Mouse (Mus musculus) neural tube, embryonic 12.5 days (tissue): Measurements from ENCODE around the gene Crtc3. TPM values are rescaled to one million over a fixed set of nuclear protein-coding genes. Genes with fewer than 3 reads are reported as not detected.

Experiments
- ATAC-seq: fragments of 200-750 bp; cut with Nextera tagmentation; 2 replicates; pipeline ENCODE4 v1.8.0; 2017; ENCODE audit warnings: low read depth, mild to moderate bottlenecking, moderate TSS enrichment, moderate library complexity; ENCODE audit not compliant: low FRiP score
- H3K27ac ChIP-seq: fragments of 300-500 bp; sonication (generic); 2 replicates; pipeline ENCODE4 v1.5.1; 2016
- H3K27me3 ChIP-seq: fragments of 300-500 bp; sonication (generic); replicated peaks from 2 replicates; pipeline ENCODE4 v1.6.1; 2016; ENCODE audit warnings: mild to moderate bottlenecking
- H3K36me3 ChIP-seq: fragments of 300-500 bp; sonication (generic); 2 replicates; pipeline ENCODE4 v1.6.1; 2016; ENCODE audit warnings: mild to moderate bottlenecking
- H3K4me1 ChIP-seq: fragments of 300-500 bp; sonication (generic); 2 replicates; pipeline ENCODE4 v1.6.1; 2016
- H3K4me2 ChIP-seq: fragments of 300-500 bp; sonication (generic); replicated peaks from 2 replicates; pipeline ENCODE4 v1.6.1; 2016; ENCODE audit warnings: mild to moderate bottlenecking
- H3K4me3 ChIP-seq: fragments of 300-500 bp; sonication (generic); 2 replicates; pipeline ENCODE4 v1.5.1; 2016
- H3K9ac ChIP-seq: fragments of 300-500 bp; sonication (generic); 2 replicates; pipeline ENCODE4 v1.6.1; 2016; ENCODE audit warnings: mild to moderate bottlenecking
- H3K9me3 ChIP-seq: fragments of 300-500 bp; sonication (generic); 2 replicates; pipeline ENCODE4 v1.6.1; 2016; ENCODE audit warnings: mild to moderate bottlenecking
- WGBS: fragments of 180-500 bp; shearing (Covaris S2); methylation state at CpG from one replicate; pipeline ENCODE4 v1.1.7; 2016; 5-methylcytosine and 5-hydroxymethylcytosine counted together
- polyA plus RNA-seq: library from polyadenylated mRNA; unstranded; fragments of >200 nt; fragmentation: Nextera tagmentation; extraction: Ambion mirVana; gene quantifications from 2 replicates; pipeline ENCODE4 v1.2.1, GENCODE M21; 2016

Gene Crtc3
- polyA plus RNA-seq, 1 experiment from 2014 or later: 14.6 TPM

GRCm38 (mm10) chr7:80636288-80636952, 52.3 kb downstream of the Crtc3 start:
- no peak overlapping the region for H3K27ac ChIP-seq
- peaks cover 18% of the 10 kb centered on the region for H3K4me1 ChIP-seq
- H3K9ac ChIP-seq: no peak overlapping the region
- H3K27me3 ChIP-seq: no peaks in the 10 kb centered on the region
- H3K4me3 ChIP-seq: no peak overlapping the region
- no peaks in the 10 kb centered on the region for H3K9me3 ChIP-seq
- no peak for ATAC-seq
- H3K36me3 ChIP-seq: no peaks in the 10 kb centered on the region
- 84% methylated on average over 17 of the region's 17 CpGs for WGBS
- no peak overlapping the region for H3K4me2 ChIP-seq

DNA sequence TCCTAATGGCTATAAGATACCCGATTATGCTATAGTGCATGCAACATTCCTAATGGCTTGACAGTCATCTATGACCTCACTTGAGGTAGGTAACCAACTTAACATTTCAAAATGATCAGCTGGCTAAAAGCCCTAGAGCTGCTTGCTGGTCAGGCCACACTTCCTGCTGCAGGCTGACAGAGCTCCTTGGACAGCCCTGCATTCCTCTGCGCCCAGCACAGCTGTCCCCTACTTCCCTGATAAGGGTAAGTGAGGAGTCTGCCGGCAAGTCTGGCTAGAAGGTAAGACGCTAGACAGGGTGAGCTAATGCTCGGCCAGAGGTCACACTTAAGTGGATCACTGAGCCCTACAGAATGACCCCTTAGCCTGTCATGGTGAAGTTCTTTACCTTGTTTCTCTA, 52.8 kb downstream of the Crtc3 start:
- no peaks in the 10 kb centered on the region for H3K36me3 ChIP-seq
- no peaks in the 10 kb centered on the region for H3K9me3 ChIP-seq
- no peak overlapping the region for H3K9ac ChIP-seq
- H3K27ac ChIP-seq: no peak overlapping the region
- H3K4me2 ChIP-seq: no peak overlapping the region
- 83% methylated on average over 5 of the region's 5 CpGs for WGBS
- no peak for ATAC-seq
- no peaks in the 10 kb centered on the region for H3K27me3 ChIP-seq
- H3K4me3 ChIP-seq: no peak overlapping the region
- peaks cover 17% of the 10 kb centered on the region for H3K4me1 ChIP-seq

- H3K9me3 ChIP-seq: no peaks in the 10 kb centered on the region
- ATAC-seq: no peak
- H3K4me1 ChIP-seq: peaks cover 17% of the 10 kb centered on the region
- H3K27ac ChIP-seq: no peak overlapping the region
- H3K4me2 ChIP-seq: no peak overlapping the region
- H3K9ac ChIP-seq: no peak overlapping the region
- no peaks in the 10 kb centered on the region for H3K36me3 ChIP-seq
- no peaks in the 10 kb centered on the region for H3K27me3 ChIP-seq
- 81% methylated on average over 9 of the region's 9 CpGs for WGBS
- H3K4me3 ChIP-seq: no peak overlapping the region
These were observed 53.9 kb downstream of the Crtc3 start for GRCm38 (mm10) chr7:80634741-80635140.

DNA sequence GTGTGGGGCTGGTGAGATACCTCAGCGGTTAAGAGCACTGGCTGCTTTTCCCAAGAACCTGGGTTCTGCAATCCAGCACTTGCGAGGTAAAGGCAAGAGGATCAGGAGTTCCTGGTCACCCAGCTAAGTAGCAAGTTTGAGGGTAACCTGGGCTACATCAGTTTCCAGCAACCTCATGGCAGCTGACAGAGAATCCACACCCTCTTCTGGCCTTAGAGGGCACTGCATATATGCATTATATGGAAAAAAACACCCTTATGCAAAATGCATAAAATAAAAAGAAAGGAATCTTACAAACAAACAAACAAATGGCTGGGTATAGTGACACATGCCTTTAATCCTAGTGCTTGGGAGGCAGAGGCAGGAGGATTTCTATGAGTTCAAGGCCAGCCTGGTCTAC, 55.0 kb downstream of the Crtc3 start:
- no peak overlapping the region for H3K9ac ChIP-seq
- no peak overlapping the region for H3K4me2 ChIP-seq
- H3K36me3 ChIP-seq: no peaks in the 10 kb centered on the region
- no peak overlapping the region for H3K4me3 ChIP-seq
- no peak for ATAC-seq
- peaks cover 21% of the 10 kb centered on the region for H3K4me1 ChIP-seq
- no peaks in the 10 kb centered on the region for H3K27me3 ChIP-seq
- no peak overlapping the region for H3K27ac ChIP-seq
- WGBS: 97% methylated on average over 2 of the region's 2 CpGs
- no peaks in the 10 kb centered on the region for H3K9me3 ChIP-seq

GRCm38 (mm10) chr7:80631993-80632392, 56.7 kb downstream of the Crtc3 start:
- Histone ChIP-seq H3K27ac (no peak overlapping the region), H3K36me3 (no peaks in the 10 kb centered on the region), H3K4me2 (no peak overlapping the region), H3K9ac (no peak overlapping the region), H3K27me3 (no peaks in the 10 kb centered on the region), H3K4me3 (no peak overlapping the region), H3K9me3 (no peaks in the 10 kb centered on the region), H3K4me1 (peaks cover 17% of the 10 kb centered on the region; the same call in 1 of the 2 replicates)
- no peak for ATAC-seq
- 57% methylated on average over 6 of the region's 6 CpGs for WGBS

DNA sequence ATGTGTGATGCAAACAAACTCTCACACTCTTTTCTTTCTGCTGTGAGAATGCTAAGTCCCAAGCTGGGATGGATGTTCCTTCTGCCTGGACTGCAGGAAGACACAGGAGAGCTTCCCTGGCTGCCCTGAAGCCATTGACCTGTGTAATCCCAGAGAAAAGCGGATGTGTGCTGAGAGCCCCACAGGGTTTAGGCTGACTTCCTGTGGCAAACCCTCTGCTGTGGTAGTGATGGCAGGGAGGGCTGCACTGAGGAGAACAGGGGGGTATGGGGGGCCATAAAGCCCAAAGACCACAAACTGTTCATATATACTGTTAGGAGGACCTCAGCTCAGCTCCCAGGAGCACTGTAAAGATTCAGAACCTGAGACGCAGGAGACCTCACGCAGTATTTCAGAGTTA, 57.3 kb downstream of the Crtc3 start:
- ATAC-seq: no peak
- Histone ChIP-seq H3K36me3 (no peaks in the 10 kb centered on the region), H3K27ac (no peak overlapping the region), H3K9ac (no peak overlapping the region), H3K27me3 (no peaks in the 10 kb centered on the region), H3K9me3 (no peaks in the 10 kb centered on the region), H3K4me3 (no peak overlapping the region), H3K4me2 (no peak overlapping the region), H3K4me1 (peaks cover 17% of the 10 kb centered on the region; the same call in 1 of the 2 replicates)
- WGBS: 58% methylated on average over 3 of the region's 3 CpGs

- Histone ChIP-seq H3K4me1 (peaks cover 17% of the 10 kb centered on the region; the same call in 1 of the 2 replicates), H3K4me2 (no peak overlapping the region), H3K36me3 (no peaks in the 10 kb centered on the region), H3K27ac (no peak overlapping the region), H3K27me3 (no peaks in the 10 kb centered on the region), H3K9me3 (no peaks in the 10 kb centered on the region), H3K4me3 (no peak overlapping the region), H3K9ac (no peak overlapping the region)
- no peak for ATAC-seq
- WGBS: 75% methylated on average over 12 of the region's 12 CpGs
These were observed 59.3 kb downstream of the Crtc3 start for GRCm38 (mm10) chr7:80629369-80629768.

- Histone ChIP-seq H3K9ac (no peak overlapping the region), H3K36me3 (no peaks in the 10 kb centered on the region), H3K27me3 (no peaks in the 10 kb centered on the region), H3K4me3 (no peak overlapping the region), H3K9me3 (no peaks in the 10 kb centered on the region), H3K4me1 (peaks cover 17% of the 10 kb centered on the region; the same call in 1 of the 2 replicates), H3K27ac (no peak overlapping the region), H3K4me2 (no peak overlapping the region)
- 69% methylated on average over 8 of the region's 8 CpGs for WGBS
- no peak for ATAC-seq
These were observed 59.9 kb downstream of the Crtc3 start for GRCm38 (mm10) chr7:80628708-80629183.

DNA sequence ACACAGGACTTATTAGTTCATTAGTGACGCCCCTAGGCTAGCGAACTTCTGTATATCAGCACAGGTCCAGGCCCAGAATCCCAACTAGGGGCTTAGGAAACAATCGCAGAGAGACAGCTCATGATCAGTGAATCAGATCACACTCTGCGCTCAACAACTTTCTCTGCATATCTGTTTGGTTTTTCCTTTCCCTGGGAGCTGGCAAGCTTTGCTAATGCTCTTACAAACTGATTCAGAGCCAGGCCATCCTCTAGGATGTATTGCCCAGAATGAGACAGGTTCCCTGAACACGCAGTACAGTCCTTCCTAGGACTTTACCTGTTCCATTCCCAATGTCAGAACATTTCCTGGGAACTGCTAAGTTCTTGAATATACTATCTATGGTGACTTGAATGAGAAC, 61.7 kb downstream of the Crtc3 start:
- H3K27ac ChIP-seq: no peak overlapping the region
- no peak overlapping the region for H3K4me2 ChIP-seq
- no peak for ATAC-seq
- H3K4me1 ChIP-seq: peaks cover 16% of the 10 kb centered on the region; the same call in 1 of the 2 replicates
- no peaks in the 10 kb centered on the region for H3K36me3 ChIP-seq
- 91% methylated on average over 5 of the region's 5 CpGs for WGBS
- no peaks in the 10 kb centered on the region for H3K9me3 ChIP-seq
- H3K4me3 ChIP-seq: no peak overlapping the region
- no peak overlapping the region for H3K9ac ChIP-seq
- H3K27me3 ChIP-seq: no peaks in the 10 kb centered on the region

DNA sequence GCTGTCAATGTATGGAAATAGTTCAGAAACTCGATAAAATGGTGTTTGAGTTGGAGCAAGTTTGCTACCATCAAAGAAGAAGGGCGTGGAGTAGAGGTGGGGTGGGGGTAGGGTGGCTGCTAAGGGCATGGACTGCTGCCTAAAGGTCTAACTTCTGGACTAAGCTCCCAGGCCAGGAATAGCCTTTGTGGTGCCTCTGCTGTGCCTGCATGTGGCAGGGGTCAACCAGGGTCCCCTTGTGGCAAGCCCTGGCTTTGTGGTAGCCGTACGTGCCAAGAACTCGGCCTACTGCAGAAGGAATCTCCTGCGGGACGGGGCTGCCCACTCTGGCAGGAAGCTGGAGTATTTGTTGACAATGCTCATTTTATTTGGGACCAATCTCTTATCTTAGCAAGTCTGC, 62.8 kb downstream of the Crtc3 start:
- H3K9me3 ChIP-seq: no peaks in the 10 kb centered on the region
- peaks cover 9% of the 10 kb centered on the region; the same call in 1 of the 2 replicates for H3K4me1 ChIP-seq
- 87% methylated on average over 7 of the region's 7 CpGs for WGBS
- H3K9ac ChIP-seq: no peak overlapping the region
- H3K36me3 ChIP-seq: no peaks in the 10 kb centered on the region
- no peak for ATAC-seq
- H3K4me2 ChIP-seq: no peak overlapping the region
- H3K27me3 ChIP-seq: no peaks in the 10 kb centered on the region
- no peak overlapping the region for H3K27ac ChIP-seq
- H3K4me3 ChIP-seq: no peak overlapping the region

- Histone ChIP-seq H3K9me3 (no peaks in the 10 kb centered on the region), H3K36me3 (no peaks in the 10 kb centered on the region), H3K9ac (no peak overlapping the region), H3K4me1 (no peaks in the 10 kb centered on the region), H3K27ac (no peak overlapping the region), H3K27me3 (no peaks in the 10 kb centered on the region), H3K4me2 (no peak overlapping the region), H3K4me3 (no peak overlapping the region)
- no peak for ATAC-seq
- 88% methylated on average over 5 of the region's 5 CpGs for WGBS
These were observed 65.4 kb downstream of the Crtc3 start for GRCm38 (mm10) chr7:80623276-80623675.

- Histone ChIP-seq H3K36me3 (0 out of 2 replicates have a peak, but pooled peaks cover 3% of the 10 kb centered on the region), H3K27ac (no peak overlapping the region), H3K9me3 (no peaks in the 10 kb centered on the region), H3K27me3 (no peaks in the 10 kb centered on the region), H3K9ac (no peak overlapping the region), H3K4me2 (no peak overlapping the region), H3K4me3 (no peak overlapping the region), H3K4me1 (no peaks in the 10 kb centered on the region; the same call in 1 of the 2 replicates)
- ATAC-seq: no peak
- WGBS: 83% methylated on average over 9 of the region's 9 CpGs
These were observed 72.6 kb downstream of the Crtc3 start for GRCm38 (mm10) chr7:80616096-80616495.

DNA sequence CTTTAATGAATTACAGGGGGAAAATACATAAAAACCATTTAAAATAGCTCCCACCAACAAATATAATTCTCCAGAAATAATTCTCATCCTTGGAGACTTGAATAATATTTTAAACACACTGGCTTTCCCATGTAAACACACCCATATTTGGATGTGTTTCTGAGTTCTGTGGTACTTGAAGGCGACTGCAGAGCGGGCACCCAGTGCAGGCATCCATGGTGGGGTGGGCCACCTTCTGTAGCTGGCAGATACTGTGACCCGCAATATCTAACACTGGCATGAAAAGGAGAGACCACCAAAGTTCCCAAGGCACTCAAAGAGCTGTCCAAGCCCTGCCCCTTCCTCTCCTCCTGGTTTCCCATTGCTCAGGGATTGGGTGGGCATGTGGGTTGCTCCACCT, 74.6 kb downstream of the Crtc3 start:
- H3K9me3 ChIP-seq: no peaks in the 10 kb centered on the region
- H3K27ac ChIP-seq: no peak overlapping the region
- H3K27me3 ChIP-seq: no peaks in the 10 kb centered on the region
- no peak overlapping the region for H3K4me3 ChIP-seq
- 0 out of 2 replicates have a peak, but pooled peaks cover 3% of the 10 kb centered on the region for H3K36me3 ChIP-seq
- no peak overlapping the region for H3K4me2 ChIP-seq
- no peaks in the 10 kb centered on the region; the same call in 1 of the 2 replicates for H3K4me1 ChIP-seq
- no peak overlapping the region for H3K9ac ChIP-seq
- ATAC-seq: no peak
- WGBS: 95% methylated on average over 3 of the region's 3 CpGs
